Mouse (Mus musculus) olfactory bulb, adult 2 months (tissue): ENCODE data around the gene Ryr2.

Source experiments
- CTCF ChIP-seq: fragments of 200-500 bp; IDR thresholded peaks from 2 replicates; pipeline ENCODE4 v1.5.1; 2012; ENCODE audit warnings: low read depth, mild to moderate bottlenecking, low read length, moderate library complexity; ENCODE audit not compliant: insufficient read depth
- POLR2A ChIP-seq: fragments of 200-500 bp; IDR thresholded peaks from 2 replicates; pipeline ENCODE4 v1.6.1; 2012; ENCODE audit warnings: mild to moderate bottlenecking, low read depth, low read length, moderate library complexity; ENCODE audit not compliant: insufficient read depth

GRCm38 (mm10) chr13:12037241-12037640, 69.5 kb downstream of the Ryr2 start:
- TF ChIP-seq CTCF, result no peak
- TF ChIP-seq POLR2A, result no peak
